Mouse (Mus musculus) small intestine, adult 2 months (tissue): Measurements from ENCODE around the gene Spg21.

ENCODE experiments used
- CTCF ChIP-seq: fragments of 200-500 bp; IDR thresholded peaks from 2 replicates; pipeline ENCODE4 v1.5.1; 2012; ENCODE audit warnings: low read depth, mild to moderate bottlenecking, control low read depth, inconsistent platforms, low read length, moderate library complexity, mixed read lengths; ENCODE audit not compliant: insufficient replicate concordance, insufficient read length; ENCODE audit errors: extremely low read depth
- POLR2A ChIP-seq: fragments of 200-500 bp; IDR thresholded peaks from 2 replicates; pipeline ENCODE4 v1.6.1; 2012; ENCODE audit warnings: low read depth, mild to moderate bottlenecking, control low read depth, inconsistent platforms, low read length, moderate library complexity

- TF ChIP-seq POLR2A (no peak), CTCF (no peak)
These were observed 47.7 kb downstream of the Spg21 start for GRCm38 (mm10) chr9:65508449-65508848.
